Mouse (Mus musculus): ENCODE results near the gene Lnx1. TPM values are rescaled to one million over a fixed set of nuclear protein-coding genes. Genes with fewer than 3 reads are reported as not detected.

The Lnx1 gene
- polyA plus RNA-seq (2015; fragmentation: Illumina TruSeq; extraction: RNeasy Lipid Tissue Mini Kit (QIAGEN cat#74804); ENCODE audit: insufficient read depth, low read depth, low replicate concordance) = 1.4 TPM

DNA sequence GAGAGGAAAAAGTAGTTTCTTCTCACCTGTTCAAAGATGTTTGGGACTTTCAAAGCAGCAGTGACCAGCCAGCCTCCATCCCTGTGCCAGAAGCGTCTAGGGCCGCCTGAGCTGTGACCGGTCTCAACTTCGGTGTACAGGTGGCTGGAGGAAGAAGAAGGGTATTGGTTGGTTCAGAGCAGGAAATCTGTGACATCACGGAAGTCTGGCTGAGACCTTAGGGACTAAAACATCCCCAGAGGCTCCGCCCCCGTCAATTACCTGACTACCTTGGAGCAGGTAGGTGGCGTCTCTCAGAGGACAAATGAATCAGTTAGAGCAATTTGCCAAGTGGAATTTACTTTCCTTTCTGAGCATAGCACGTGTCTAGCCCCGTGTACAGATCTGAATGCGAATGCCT, at the start of gene Lnx1:
Lnx1 (minus strand) TSS at position 147 of the 400 bp plus-strand sequence.

Other genes with a start within 250 kb of the Lnx1 start
- gene Scfd2, start 171.2 kb downstream of the Lnx1 start, polyA plus RNA-seq (2015; fragmentation: Illumina TruSeq; extraction: RNeasy Lipid Tissue Mini Kit (QIAGEN cat#74804); ENCODE audit: insufficient read depth, low read depth, low replicate concordance) = 5.5 TPM
- 6.9 TPM for gene Fip1l1, start 167.5 kb downstream of the Lnx1 start, polyA plus RNA-seq (2015; fragmentation: Illumina TruSeq; extraction: RNeasy Lipid Tissue Mini Kit (QIAGEN cat#74804); ENCODE audit: insufficient read depth, low read depth, low replicate concordance)